Mouse (Mus musculus) forebrain, embryonic 10.5 days (tissue): ENCODE measurements around the gene Trak1. TPM values are rescaled to one million over a fixed set of nuclear protein-coding genes. Genes with fewer than 3 reads are reported as not detected.

Experiments used
- DNase-seq: peaks from one replicate; pipeline ENCODE4 v3.0.0-alpha.2; 2017; ENCODE audit warnings: low spot score; ENCODE audit errors: extremely low spot score
- H3K27ac ChIP-seq: fragments of 300-500 bp; sonication (generic); 2 replicates; pipeline ENCODE4 v1.5.1; 2016; ENCODE audit warnings: mild to moderate bottlenecking
- H3K27me3 ChIP-seq: fragments of 300-500 bp; sonication (generic); 2 replicates; pipeline ENCODE4 v1.6.1; 2016; ENCODE audit warnings: mild to moderate bottlenecking; ENCODE audit not compliant: poor library complexity, severe bottlenecking
- H3K36me3 ChIP-seq: fragments of 300-500 bp; sonication (generic); replicated peaks from 2 replicates; pipeline ENCODE4 v1.6.1; 2016; ENCODE audit warnings: mild to moderate bottlenecking, moderate library complexity
- H3K4me1 ChIP-seq: fragments of 300-500 bp; sonication (generic); 2 replicates; pipeline ENCODE4 v1.6.1; 2016
- H3K4me3 ChIP-seq: fragments of 300-500 bp; sonication (generic); 2 replicates; pipeline ENCODE4 v1.5.1; 2016; ENCODE audit warnings: mild to moderate bottlenecking, moderate library complexity
- H3K9me3 ChIP-seq: fragments of 300-500 bp; sonication (generic); 2 replicates; pipeline ENCODE4 v1.6.1; 2016; ENCODE audit warnings: mild to moderate bottlenecking, moderate library complexity
- WGBS: fragments of 180-500 bp; shearing (Covaris S2); methylation state at CpG from one replicate; pipeline ENCODE4 v1.1.7; 2016; 5-methylcytosine and 5-hydroxymethylcytosine counted together
- polyA plus RNA-seq: library from polyadenylated mRNA; unstranded; fragments of >200 nt; fragmentation: Nextera tagmentation; extraction: Ambion mirVana; gene quantifications from 2 replicates; pipeline ENCODE4 v1.2.1, GENCODE M21; 2016

The Trak1 gene
- polyA plus RNA-seq, 1 experiment from 2014 or later = 27.4 TPM

- WGBS = under 1% methylated on average over 8 of the region's 8 CpGs
- Histone ChIP-seq H3K36me3 (peaks cover 21% of the 10 kb centered on the region), H3K4me1 (peaks cover 86% of the 10 kb centered on the region), H3K4me3 (peak overlapping the region; percentile 29), H3K9me3 (peaks cover 2% of the 10 kb centered on the region; the same call in 1 of the 2 replicates), H3K27ac (peak overlapping the region; percentile 90), H3K27me3 (no peaks in the 10 kb centered on the region)
- DNase-seq = peak; percentile 87
Measured at GRCm38 (mm10) chr9:121331878-121332630, 34.8 kb downstream of the Trak1 start.

- Histone ChIP-seq H3K27ac (peak overlapping the region; percentile 90), H3K9me3 (no peaks in the 10 kb centered on the region), H3K27me3 (no peaks in the 10 kb centered on the region), H3K36me3 (peaks cover 17% of the 10 kb centered on the region), H3K4me1 (peaks cover 99% of the 10 kb centered on the region), H3K4me3 (no peak overlapping the region)
- 78% methylated on average over 5 of the region's 5 CpGs for WGBS
- DNase-seq = no peak
Measured at GRCm38 (mm10) chr9:121333559-121333958, 36.3 kb downstream of the Trak1 start.

GRCm38 (mm10) chr9:121334311-121334851 is 37.1 kb downstream of the Trak1 start:
- H3K4me1 ChIP-seq = peaks cover 91% of the 10 kb centered on the region
- 44% methylated on average over 8 of the region's 8 CpGs for WGBS

GRCm38 (mm10) chr9:121335568-121335967 is 38.3 kb downstream of the Trak1 start:
- no peak overlapping the region for H3K4me3 ChIP-seq
- peak overlapping the region; percentile 90 for H3K27ac ChIP-seq
- DNase-seq = no peak
- H3K4me1 ChIP-seq = peaks cover 79% of the 10 kb centered on the region
- WGBS = 47% methylated on average over 7 of the region's 7 CpGs
- H3K27me3 ChIP-seq = no peaks in the 10 kb centered on the region
- no peaks in the 10 kb centered on the region for H3K9me3 ChIP-seq
- H3K36me3 ChIP-seq = peaks cover 11% of the 10 kb centered on the region

More at GRCm38 (mm10) chr9:121334311-121334851, 37.1 kb downstream of the Trak1 start:
- Histone ChIP-seq H3K27ac (peak overlapping the region; percentile 90), H3K4me3 (no peak overlapping the region; the same call in 1 of the 2 replicates), H3K36me3 (peaks cover 9% of the 10 kb centered on the region), H3K27me3 (no peaks in the 10 kb centered on the region), H3K9me3 (no peaks in the 10 kb centered on the region)
- no peak for DNase-seq

GRCm38 (mm10) chr9:121336324-121336946 is 39.1 kb downstream of the Trak1 start:
- H3K27ac ChIP-seq = peak overlapping the region; percentile 90
- no peak overlapping the region for H3K4me3 ChIP-seq
- DNase-seq = no peak
- H3K4me1 ChIP-seq = peaks cover 73% of the 10 kb centered on the region
- WGBS = 94% methylated on average over 15 of the region's 15 CpGs
- no peaks in the 10 kb centered on the region for H3K27me3 ChIP-seq
- peaks cover 14% of the 10 kb centered on the region for H3K36me3 ChIP-seq
- no peaks in the 10 kb centered on the region for H3K9me3 ChIP-seq

- no peak for DNase-seq
- peaks cover 23% of the 10 kb centered on the region for H3K36me3 ChIP-seq
- H3K9me3 ChIP-seq = no peaks in the 10 kb centered on the region
- no peaks in the 10 kb centered on the region for H3K27me3 ChIP-seq
- peaks cover 73% of the 10 kb centered on the region for H3K4me1 ChIP-seq
- no peak overlapping the region for H3K4me3 ChIP-seq
- 56% methylated on average over 9 of the region's 9 CpGs for WGBS
- H3K27ac ChIP-seq = peak overlapping the region; percentile 90
Measured at GRCm38 (mm10) chr9:121337216-121337937, 40.1 kb downstream of the Trak1 start.

GRCm38 (mm10) chr9:121337938-121338289 is 40.6 kb downstream of the Trak1 start:
- H3K27me3 ChIP-seq = no peaks in the 10 kb centered on the region
- no peak for DNase-seq
- 85% methylated on average over 3 of the region's 3 CpGs for WGBS
- peak overlapping the region; percentile 90 for H3K27ac ChIP-seq
- peaks cover 28% of the 10 kb centered on the region for H3K36me3 ChIP-seq
- no peaks in the 10 kb centered on the region for H3K9me3 ChIP-seq
- no peak overlapping the region for H3K4me3 ChIP-seq
- H3K4me1 ChIP-seq = peaks cover 73% of the 10 kb centered on the region

GRCm38 (mm10) chr9:121341832-121342231 is 44.5 kb downstream of the Trak1 start:
- no peaks in the 10 kb centered on the region for H3K27me3 ChIP-seq
- H3K36me3 ChIP-seq = peaks cover 46% of the 10 kb centered on the region
- no peak overlapping the region for H3K4me3 ChIP-seq
- peaks cover 67% of the 10 kb centered on the region for H3K4me1 ChIP-seq
- no peak overlapping the region for H3K27ac ChIP-seq
- DNase-seq = no peak
- 67% methylated on average over 7 of the region's 7 CpGs for WGBS
- no peaks in the 10 kb centered on the region for H3K9me3 ChIP-seq

- peaks cover 46% of the 10 kb centered on the region for H3K36me3 ChIP-seq
- no peaks in the 10 kb centered on the region for H3K27me3 ChIP-seq
- no peak for DNase-seq
- no peak overlapping the region for H3K4me3 ChIP-seq
- H3K4me1 ChIP-seq = peaks cover 67% of the 10 kb centered on the region
- H3K9me3 ChIP-seq = no peaks in the 10 kb centered on the region
- 88% methylated on average over 5 of the region's 5 CpGs for WGBS
- peak overlapping the region; percentile 57 for H3K27ac ChIP-seq
Measured at GRCm38 (mm10) chr9:121342510-121343110, 45.3 kb downstream of the Trak1 start.

GRCm38 (mm10) chr9:121343122-121343876 is 46.0 kb downstream of the Trak1 start:
- Histone ChIP-seq H3K4me1 (peaks cover 67% of the 10 kb centered on the region), H3K9me3 (no peaks in the 10 kb centered on the region), H3K4me3 (no peak overlapping the region), H3K36me3 (peaks cover 46% of the 10 kb centered on the region), H3K27ac (peak overlapping the region; percentile 65), H3K27me3 (no peaks in the 10 kb centered on the region)
- 86% methylated on average over 14 of the region's 14 CpGs for WGBS
- DNase-seq = no peak

- no peaks in the 10 kb centered on the region for H3K27me3 ChIP-seq
- peak; percentile 14 for DNase-seq
- H3K27ac ChIP-seq = peak overlapping the region; percentile 65; the same call in 1 of the 2 replicates
- 32% methylated on average over 3 of the region's 3 CpGs for WGBS
- H3K9me3 ChIP-seq = no peaks in the 10 kb centered on the region
- H3K4me1 ChIP-seq = peaks cover 75% of the 10 kb centered on the region
- peaks cover 46% of the 10 kb centered on the region for H3K36me3 ChIP-seq
- no peak overlapping the region for H3K4me3 ChIP-seq
Measured at GRCm38 (mm10) chr9:121344344-121344743, 47.0 kb downstream of the Trak1 start.
